In genomic region chr1:75264091-75264880, GRCm38 (mm10) we compare ENCODE assay signal across 8 mouse cellular contexts. TPM values are rescaled to one million over a fixed set of nuclear protein-coding genes. Genes with fewer than 3 reads are reported as not detected.
DNase-seq lines count a peak whose midpoint lies in the region; ATAC-seq and TF ChIP-seq lines count a peak whose summit lies in the region.

TSS of gene Ptprn (minus strand) at chr1:75264502.

- ATAC-seq in embryonic facial prominence, embryonic 11.5 days (replicated peaks; ENCODE audit: insufficient number of reproducible peaks, low FRiP score, low TSS enrichment, low read depth), result 0 out of 2 replicates have a peak, but pooled peaks have one; percentile 65
- ATAC-seq in intestine, embryonic 15.5 days, result no peak
- ATAC-seq in midbrain, embryonic 12.5 days (ENCODE audit: low FRiP score, low read depth), result peak; percentile 80
- ATAC-seq in erythroblast, adult 5-6 weeks (replicated peaks; ENCODE audit: low FRiP score, poor library complexity, severe bottlenecking), result no peak

- WGBS in thymus, adult 2 months, result 23% methylated on average over 32 of the region's 32 CpGs
- 11% methylated on average over 32 of the region's 32 CpGs for WGBS in embryonic facial prominence, embryonic 11.5 days
- WGBS in intestine, embryonic 15.5 days, result 12% methylated on average over 32 of the region's 32 CpGs
- WGBS in midbrain, embryonic 12.5 days, result 11% methylated on average over 32 of the region's 32 CpGs

- H3K4me3 ChIP-seq in thymus, adult 2 months (ENCODE audit: control insufficient read depth, insufficient read depth, low read length), result no peak within 1 kb of the TSS
- no peak within 1 kb of the TSS for H3K4me3 ChIP-seq in embryonic facial prominence, embryonic 11.5 days (ENCODE audit: low read depth, low read length)
- peak within 1 kb of the TSS; percentile 22 for H3K4me3 ChIP-seq in intestine, embryonic 15.5 days (replicated peaks)
- peak within 1 kb of the TSS; percentile 50 for H3K4me3 ChIP-seq in midbrain, embryonic 12.5 days

- no peak for TF ChIP-seq CTCF in thymus, adult 2 months (IDR thresholded peaks at IDR 0.05; ENCODE audit: borderline replicate concordance, control insufficient read depth, extremely low read depth, insufficient read depth, low read length, poor library complexity)

- TF ChIP-seq POLR2A in thymus, adult 2 months (IDR thresholded peaks at IDR 0.05; ENCODE audit: control insufficient read depth, extremely low read depth, insufficient read depth, low read length, poor library complexity), result no peak

- H3K9me3 ChIP-seq in embryonic facial prominence, embryonic 11.5 days (replicated peaks; ENCODE audit: control insufficient read depth, low read length), result no peaks in the 10 kb centered on the region
- H3K9me3 ChIP-seq in intestine, embryonic 15.5 days, result no peaks in the 10 kb centered on the region
- no peaks in the 10 kb centered on the region for H3K9me3 ChIP-seq in midbrain, embryonic 12.5 days

- peaks cover 7% of the 10 kb centered on the region; the same call in 1 of the 2 replicates for H3K27me3 ChIP-seq in thymus, adult 2 months (ENCODE audit: control insufficient read depth, insufficient read depth, low read length)
- H3K27me3 ChIP-seq in embryonic facial prominence, embryonic 11.5 days (ENCODE audit: control insufficient read depth, insufficient read depth, low read length), result peaks cover 23% of the 10 kb centered on the region
- peaks cover 31% of the 10 kb centered on the region for H3K27me3 ChIP-seq in intestine, embryonic 15.5 days (replicated peaks)
- H3K27me3 ChIP-seq in midbrain, embryonic 12.5 days, result peaks cover 64% of the 10 kb centered on the region

- H3K9ac ChIP-seq in embryonic facial prominence, embryonic 11.5 days (replicated peaks; ENCODE audit: low read length), result no peak within 1 kb of the TSS
- no peak within 1 kb of the TSS for H3K9ac ChIP-seq in intestine, embryonic 15.5 days
- peak within 1 kb of the TSS; percentile 53 for H3K9ac ChIP-seq in midbrain, embryonic 12.5 days (replicated peaks)

- 0 out of 2 replicates have a peak within 1 kb of the TSS, but pooled peaks have one; percentile 25 for H3K4me2 ChIP-seq in embryonic facial prominence, embryonic 11.5 days (ENCODE audit: low read depth, low read length)
- H3K4me2 ChIP-seq in intestine, embryonic 15.5 days (replicated peaks), result peak within 1 kb of the TSS; percentile 33; the same call in 1 of the 2 replicates
- peak within 1 kb of the TSS; percentile 65 for H3K4me2 ChIP-seq in midbrain, embryonic 12.5 days (replicated peaks)

- DNase-seq in thymus, postnatal 4 days, result peak; percentile 17
- DNase-seq in thymus, adult 2 months, result no peak
- DNase-seq in embryonic facial prominence, embryonic 11.5 days (ENCODE audit: low spot score), result no peak
- no peak for DNase-seq in T-cell, adult 2 months (ENCODE audit: low spot score)
- DNase-seq in adipocyte (ENCODE audit: low spot score), result no peak

- no peak within 1 kb of the TSS for H3K27ac ChIP-seq in thymus, adult 2 months (ENCODE audit: control insufficient read depth, insufficient read depth, low read length)
- H3K27ac ChIP-seq in embryonic facial prominence, embryonic 11.5 days (replicated peaks; ENCODE audit: low read depth, low read length), result no peak within 1 kb of the TSS
- no peak within 1 kb of the TSS for H3K27ac ChIP-seq in intestine, embryonic 15.5 days
- H3K27ac ChIP-seq in midbrain, embryonic 12.5 days (replicated peaks), result no peak within 1 kb of the TSS

- no peaks in the 10 kb centered on the region for H3K4me1 ChIP-seq in thymus, adult 2 months (replicated peaks; ENCODE audit: control insufficient read depth, insufficient read depth, low read length)
- no peaks in the 10 kb centered on the region for H3K4me1 ChIP-seq in embryonic facial prominence, embryonic 11.5 days (ENCODE audit: control insufficient read depth, insufficient read depth, low read length)
- H3K4me1 ChIP-seq in intestine, embryonic 15.5 days (replicated peaks), result no peaks in the 10 kb centered on the region; the same call in 1 of the 2 replicates
- H3K4me1 ChIP-seq in midbrain, embryonic 12.5 days, result peaks cover 14% of the 10 kb centered on the region; the same call in 1 of the 2 replicates

- H3K36me3 ChIP-seq in thymus, adult 2 months (ENCODE audit: control insufficient read depth, insufficient read depth, low read length), result no peaks in the 10 kb centered on the region
- H3K36me3 ChIP-seq in embryonic facial prominence, embryonic 11.5 days (replicated peaks; ENCODE audit: control insufficient read depth, insufficient read depth, low read depth, low read length), result no peaks in the 10 kb centered on the region
- no peaks in the 10 kb centered on the region for H3K36me3 ChIP-seq in intestine, embryonic 15.5 days
- H3K36me3 ChIP-seq in midbrain, embryonic 12.5 days, result no peaks in the 10 kb centered on the region

RNA-seq across cellular contexts. Expression of gene Ptprn, which starts in this region (rescaled TPM):
- 2.6 and 3.0 TPM in 2 replicates for polyA plus RNA-seq in thymus, adult 2 months (2012; rRNA removed)
- 1.4 and 1.5 TPM in 2 replicates for polyA plus RNA-seq in embryonic facial prominence, embryonic 11.5 days (2014; fragmentation: Nextera tagmentation; extraction: Ambion mirVana)
- 3.2 and 3.6 TPM in 2 replicates for polyA plus RNA-seq in intestine, embryonic 15.5 days (2015; fragmentation: Nextera tagmentation; extraction: Ambion mirVana)
- 9.3 and 12.1 TPM in 2 replicates for polyA plus RNA-seq in midbrain, embryonic 12.5 days (2016; fragmentation: Nextera tagmentation; extraction: Ambion mirVana)
- total RNA-seq in erythroblast, adult 5-6 weeks (2015; ENCODE audit: low replicate concordance), result not detected in 2 replicates
- not detected in 2 replicates for total RNA-seq in erythroblast, adult 5-6 weeks (2017; ENCODE audit: low replicate concordance)

Comparison
In these comparisons a context has a peak if more than half of its experiments do, and no peak if none do; other contexts are left out.
1. H3K4me3 ChIP-seq: peak in intestine, embryonic 15.5 days (single experiment) and midbrain, embryonic 12.5 days (single experiment); none in thymus, adult 2 months (single experiment) and embryonic facial prominence, embryonic 11.5 days (single experiment).
2. ATAC-seq: peak in embryonic facial prominence, embryonic 11.5 days (single experiment) and midbrain, embryonic 12.5 days (single experiment); none in intestine, embryonic 15.5 days (single experiment) and erythroblast, adult 5-6 weeks (single experiment).
3. Peak in every context shown above with its lines, with median percentiles within 50 percentile points of each other: H3K4me2 ChIP-seq.